Mouse (Mus musculus) splenic B cell, adult 2 months (primary cell): ENCODE data around the gene Pcsk5.

Source experiments
- DNase-seq: peaks from one replicate; pipeline ENCODE4 v3.0.0-alpha.2; 2011; ENCODE audit warnings: low read depth, low spot score
- H3K27me3 ChIP-seq: 2 replicates; pipeline ENCODE4 v1.6.1; 2012; ENCODE audit warnings: mild to moderate bottlenecking, low read length, moderate library complexity, mixed read lengths; ENCODE audit not compliant: control insufficient read depth, poor library complexity, insufficient read depth, severe bottlenecking
- H3K36me3 ChIP-seq: 2 replicates; pipeline ENCODE4 v1.6.1; 2012; ENCODE audit warnings: mild to moderate bottlenecking, low read length, moderate library complexity, mixed read lengths; ENCODE audit not compliant: control insufficient read depth, poor library complexity, insufficient read depth, severe bottlenecking

The Pcsk5 gene

DNA sequence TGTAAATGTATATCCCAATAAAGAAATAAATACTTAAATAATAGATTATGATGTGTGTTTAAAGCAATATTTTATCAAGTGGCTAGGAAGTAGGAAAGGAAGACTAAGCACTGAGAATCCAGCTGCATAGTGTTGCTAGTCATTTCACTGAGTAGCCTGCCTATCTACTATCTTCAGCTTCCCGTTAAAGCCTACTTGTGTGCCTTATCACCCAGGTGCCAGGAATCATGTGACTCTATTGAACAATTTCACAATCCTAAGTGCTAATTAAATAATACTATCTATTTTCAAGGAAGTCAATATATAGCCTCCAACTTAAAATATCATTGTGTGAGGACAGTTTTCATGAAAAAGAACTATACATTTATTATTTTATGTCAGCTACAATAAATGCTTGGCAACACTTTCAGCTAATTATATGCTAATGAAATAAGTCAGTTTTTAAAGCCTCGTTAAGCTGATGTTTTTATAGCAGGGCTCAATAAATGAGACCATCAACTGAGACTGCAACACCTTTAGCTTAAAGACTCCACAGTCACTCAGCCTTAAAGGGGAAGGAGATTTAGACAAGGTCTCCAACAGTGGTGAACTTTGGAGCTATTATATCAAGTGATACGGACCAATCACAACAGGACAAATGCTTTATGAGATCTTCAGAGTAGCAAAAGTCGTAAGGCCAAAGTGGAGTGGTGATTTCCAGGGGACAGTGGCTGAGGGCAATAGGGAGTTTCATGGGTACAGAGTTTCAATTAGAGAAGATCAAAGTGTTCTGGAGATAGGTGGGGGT lies 308.5 kb downstream of the Pcsk5 start:
- no peak for DNase-seq
- H3K36me3 ChIP-seq: no peaks in the 10 kb centered on the region
- H3K27me3 ChIP-seq: no peaks in the 10 kb centered on the region

DNA sequence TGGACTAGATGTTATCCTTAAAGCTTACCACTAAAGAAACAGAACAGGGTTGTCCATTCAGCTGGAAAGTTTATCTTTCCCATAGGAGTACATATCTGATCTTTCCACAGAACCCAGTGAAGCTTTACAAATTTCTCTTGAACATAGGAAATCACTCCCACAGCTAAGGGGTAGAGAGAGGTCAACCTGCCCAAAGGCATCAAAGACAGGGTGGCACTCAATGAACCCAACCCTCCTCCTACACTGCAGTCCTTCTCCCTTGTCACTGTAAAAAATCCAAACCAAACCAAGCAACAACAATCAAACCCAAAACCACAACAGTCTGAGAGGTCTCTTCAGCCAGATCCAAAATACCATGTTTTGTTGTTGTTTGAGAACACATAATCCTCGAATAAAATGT lies 311.9 kb downstream of the Pcsk5 start:
- Histone ChIP-seq H3K27me3 (no peaks in the 10 kb centered on the region), H3K36me3 (no peaks in the 10 kb centered on the region)
- DNase-seq: no peak

DNA sequence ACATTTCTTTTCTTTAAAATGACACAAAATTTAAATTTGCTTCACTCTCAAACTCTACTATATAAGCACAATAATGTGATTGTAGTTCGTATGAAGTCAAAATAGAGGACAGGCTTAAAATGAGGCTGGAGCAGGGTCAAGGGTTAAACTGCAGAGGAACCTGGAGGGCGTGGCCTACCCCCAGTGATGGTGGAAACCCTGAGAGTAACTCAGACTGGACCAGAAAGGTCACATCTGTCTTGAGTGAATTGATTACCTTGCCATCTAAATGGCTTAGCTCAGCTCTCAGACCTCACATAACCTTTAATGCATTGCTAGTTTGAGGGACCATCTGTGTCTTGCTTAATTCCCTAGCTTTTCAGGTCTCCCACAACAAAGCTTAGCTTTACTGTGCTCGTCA lies 323.0 kb downstream of the Pcsk5 start:
- Histone ChIP-seq H3K36me3 (no peaks in the 10 kb centered on the region), H3K27me3 (no peaks in the 10 kb centered on the region)
- no peak for DNase-seq

DNA sequence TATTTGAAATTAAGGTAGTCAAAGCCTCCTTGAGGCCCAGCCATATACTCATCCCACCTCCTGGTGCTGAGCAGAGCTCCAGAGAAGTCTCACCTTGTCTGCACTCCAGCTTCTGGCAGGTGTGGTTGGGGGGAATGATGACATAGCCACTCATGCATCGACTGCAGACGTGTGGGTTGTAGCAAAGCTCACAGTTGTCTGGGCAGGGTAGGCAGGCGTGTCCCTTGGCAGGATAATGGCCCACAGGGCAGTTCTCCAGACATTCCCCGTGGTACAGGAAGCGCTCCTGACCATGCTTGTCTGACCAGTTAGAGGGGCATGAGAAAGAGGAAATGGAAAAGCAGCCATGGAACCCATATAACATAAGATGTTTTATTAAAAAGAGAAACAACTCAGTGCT lies 326.1 kb downstream of the Pcsk5 start:
- no peak for DNase-seq
- H3K27me3 ChIP-seq: no peaks in the 10 kb centered on the region
- no peaks in the 10 kb centered on the region for H3K36me3 ChIP-seq

DNA sequence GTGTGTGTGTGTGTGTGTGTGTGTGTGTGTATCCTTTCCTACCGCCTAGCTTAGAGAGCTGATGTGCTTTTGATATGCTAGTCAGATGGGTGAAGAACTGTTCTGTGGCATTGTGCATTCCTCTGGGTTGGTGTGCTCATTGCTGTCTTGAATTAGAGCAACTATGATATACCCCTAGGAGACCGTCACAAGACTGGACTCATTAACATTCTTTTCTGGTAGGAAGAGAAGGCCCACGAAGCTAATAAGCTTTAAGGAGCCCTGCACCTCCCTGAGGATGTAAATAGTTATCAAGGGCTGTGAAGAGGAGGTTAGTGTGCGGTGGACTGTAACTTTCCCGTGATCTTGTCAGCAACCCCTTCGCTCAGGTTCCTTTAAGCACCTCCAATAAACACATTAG lies 333.2 kb downstream of the Pcsk5 start:
- Histone ChIP-seq H3K27me3 (no peaks in the 10 kb centered on the region), H3K36me3 (no peaks in the 10 kb centered on the region)
- no peak for DNase-seq

DNA sequence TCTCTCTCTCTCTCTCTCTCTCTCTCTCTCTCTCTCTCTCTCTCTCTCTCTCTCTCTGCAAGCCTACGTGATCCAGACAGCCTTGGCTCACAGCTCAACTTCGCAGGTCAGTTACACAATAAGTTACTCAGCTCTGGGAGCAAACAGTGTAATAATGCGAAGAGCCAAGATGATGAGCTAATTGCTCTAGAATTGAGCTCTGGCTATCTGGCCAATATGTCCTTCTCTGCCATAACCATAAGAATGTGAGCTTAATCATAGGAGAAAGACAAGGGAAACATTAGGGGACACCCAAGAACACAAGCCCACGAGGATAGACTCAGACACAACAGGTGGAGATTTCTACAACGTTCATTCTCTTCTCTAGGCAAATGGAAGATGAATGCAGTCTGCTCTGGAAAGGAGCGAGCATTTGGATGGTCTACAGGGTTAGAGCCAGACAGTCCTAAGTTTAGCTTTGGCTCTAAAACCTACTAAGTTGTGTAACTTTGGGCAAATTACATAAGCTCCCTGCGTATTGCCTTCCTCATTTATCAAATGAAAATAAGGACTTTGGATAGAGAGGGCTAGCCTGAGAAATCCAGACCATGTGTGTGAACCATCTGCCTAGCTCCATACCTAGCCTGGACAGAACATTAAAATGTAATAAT lies 338.7 kb downstream of the Pcsk5 start:
- Histone ChIP-seq H3K27me3 (no peaks in the 10 kb centered on the region), H3K36me3 (no peaks in the 10 kb centered on the region)
- DNase-seq: no peak

DNA sequence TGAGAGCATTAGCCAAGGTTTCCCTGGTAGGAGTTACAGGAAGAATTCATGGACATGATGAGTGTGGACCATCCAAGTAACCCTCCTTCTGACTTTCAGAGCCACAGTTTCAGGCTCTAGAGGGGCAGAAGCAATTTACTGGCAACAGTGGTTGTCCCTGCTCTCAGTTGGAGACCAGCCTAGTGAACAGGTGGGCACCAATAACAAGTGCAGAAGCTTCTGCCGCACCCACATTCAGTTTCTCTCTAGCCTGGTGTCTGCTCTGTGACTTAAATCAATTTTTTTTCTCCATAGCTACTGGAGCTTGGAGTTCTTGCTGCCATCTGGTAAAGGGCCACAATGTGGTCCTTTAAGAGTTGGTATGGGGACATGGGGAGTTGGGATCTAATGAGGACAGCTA lies 341.3 kb downstream of the Pcsk5 start:
- H3K27me3 ChIP-seq: no peaks in the 10 kb centered on the region
- DNase-seq: no peak
- H3K36me3 ChIP-seq: no peaks in the 10 kb centered on the region

DNA sequence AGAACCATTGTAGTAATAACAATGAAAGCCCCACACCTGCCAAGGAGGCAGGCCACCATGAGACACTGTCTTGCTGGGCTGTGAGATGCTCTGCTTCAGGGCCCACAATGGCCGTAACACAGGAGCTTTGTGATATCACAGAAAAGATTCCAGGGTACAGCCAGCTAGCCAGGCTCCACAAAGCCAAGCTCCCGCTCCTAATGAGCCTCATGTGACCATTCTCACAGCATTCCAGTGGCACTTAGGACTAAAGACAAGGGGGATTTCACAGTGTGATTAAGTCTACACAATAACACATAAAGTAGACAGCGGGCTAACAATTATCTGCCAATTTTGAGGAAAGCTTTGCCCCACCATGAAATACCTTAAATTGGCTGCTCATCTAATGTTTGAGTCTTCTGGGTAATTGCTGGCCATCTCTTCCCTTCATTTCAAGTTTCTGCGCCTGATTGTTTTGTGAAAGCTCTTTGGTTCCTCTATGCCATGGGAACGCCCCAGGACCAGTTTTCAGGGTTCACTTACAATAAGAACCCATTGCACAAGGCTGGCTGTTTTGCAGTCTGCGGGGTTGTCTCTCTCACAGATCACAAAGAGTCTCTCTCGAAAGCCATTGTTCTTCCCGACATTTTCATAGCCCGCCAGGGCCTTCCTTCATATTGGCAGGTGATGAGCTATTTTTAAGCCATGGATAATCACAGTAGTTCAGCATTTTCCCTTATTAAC lies 345.4 kb downstream of the Pcsk5 start:
- Histone ChIP-seq H3K27me3 (no peaks in the 10 kb centered on the region), H3K36me3 (no peaks in the 10 kb centered on the region)
- DNase-seq: no peak

DNA sequence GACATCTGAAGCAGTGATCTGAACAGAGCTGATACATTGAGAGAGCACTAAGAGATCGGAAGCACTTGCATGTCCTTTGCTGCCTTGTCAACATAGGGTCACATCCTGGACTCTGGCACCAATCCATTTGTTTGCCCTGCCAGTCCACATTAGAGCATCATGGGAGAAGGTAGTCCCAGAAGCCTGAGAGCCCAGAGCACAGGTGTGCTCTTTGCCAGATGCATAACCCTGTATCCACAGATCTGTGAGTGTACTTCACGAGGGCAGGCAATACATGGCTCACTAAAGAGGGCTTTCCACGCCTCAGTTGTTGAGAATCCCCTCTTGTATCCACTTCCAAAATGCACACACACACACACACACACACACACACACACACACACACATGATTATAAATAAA lies 346.1 kb downstream of the Pcsk5 start:
- no peak for DNase-seq

DNA sequence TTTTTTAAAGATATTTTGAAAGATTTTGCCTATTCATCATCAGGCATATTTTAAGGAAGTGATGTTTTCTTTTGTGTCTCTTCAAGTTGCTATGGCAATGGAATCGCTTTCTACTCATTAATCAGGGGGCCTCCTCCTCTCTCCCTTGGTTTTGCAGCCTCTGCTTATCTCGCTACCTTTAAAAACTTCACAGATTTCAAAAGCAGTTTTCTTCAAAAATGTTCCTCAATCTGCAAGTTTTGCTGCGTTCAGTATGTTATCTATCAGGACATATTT lies 347.6 kb downstream of the Pcsk5 start:
- H3K36me3 ChIP-seq: no peaks in the 10 kb centered on the region
- no peak for DNase-seq
- no peaks in the 10 kb centered on the region for H3K27me3 ChIP-seq

More for the DNA sequence above, 346.1 kb downstream of the Pcsk5 start:
- H3K36me3 ChIP-seq: no peaks in the 10 kb centered on the region
- no peaks in the 10 kb centered on the region for H3K27me3 ChIP-seq

DNA sequence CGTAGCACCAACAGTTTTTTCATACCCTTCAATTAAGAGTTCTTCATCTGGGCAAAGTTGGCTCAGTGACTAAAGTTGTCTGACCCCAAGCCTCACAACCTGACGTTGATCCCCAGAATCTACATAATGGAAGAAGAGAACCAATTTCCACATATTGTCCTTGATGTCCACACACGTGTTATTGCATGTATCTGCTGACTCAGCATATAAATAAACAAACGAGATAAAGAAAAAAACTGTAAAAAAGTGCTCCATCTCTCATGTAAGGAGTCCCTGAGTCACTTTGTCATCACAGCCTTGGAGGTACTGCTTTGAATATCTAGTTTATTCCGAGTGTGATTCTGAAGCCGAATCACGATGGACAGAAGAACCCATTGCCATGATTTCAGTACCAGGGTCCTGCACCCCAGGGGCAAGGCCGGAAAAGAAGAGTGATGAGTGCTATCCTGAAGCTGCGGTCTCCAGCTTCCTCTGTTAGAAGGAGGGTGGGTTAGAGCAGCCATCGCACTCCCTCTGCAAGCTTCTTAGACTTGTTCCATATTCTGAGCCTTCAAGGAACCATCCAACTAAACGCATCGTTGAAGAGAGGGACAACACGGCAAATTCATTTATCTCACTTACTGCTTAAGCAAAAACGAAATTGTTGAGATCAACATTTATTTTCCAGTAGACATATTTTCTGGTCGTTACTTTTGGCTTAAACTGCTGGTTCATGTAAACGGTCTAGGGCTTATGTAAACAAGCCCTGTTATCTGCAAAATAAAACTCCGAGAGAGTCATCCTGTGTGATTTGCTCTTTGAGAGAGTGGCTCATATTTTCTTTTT lies 348.2 kb downstream of the Pcsk5 start:
- no peaks in the 10 kb centered on the region for H3K27me3 ChIP-seq
- no peaks in the 10 kb centered on the region for H3K36me3 ChIP-seq
- DNase-seq: no peak

DNA sequence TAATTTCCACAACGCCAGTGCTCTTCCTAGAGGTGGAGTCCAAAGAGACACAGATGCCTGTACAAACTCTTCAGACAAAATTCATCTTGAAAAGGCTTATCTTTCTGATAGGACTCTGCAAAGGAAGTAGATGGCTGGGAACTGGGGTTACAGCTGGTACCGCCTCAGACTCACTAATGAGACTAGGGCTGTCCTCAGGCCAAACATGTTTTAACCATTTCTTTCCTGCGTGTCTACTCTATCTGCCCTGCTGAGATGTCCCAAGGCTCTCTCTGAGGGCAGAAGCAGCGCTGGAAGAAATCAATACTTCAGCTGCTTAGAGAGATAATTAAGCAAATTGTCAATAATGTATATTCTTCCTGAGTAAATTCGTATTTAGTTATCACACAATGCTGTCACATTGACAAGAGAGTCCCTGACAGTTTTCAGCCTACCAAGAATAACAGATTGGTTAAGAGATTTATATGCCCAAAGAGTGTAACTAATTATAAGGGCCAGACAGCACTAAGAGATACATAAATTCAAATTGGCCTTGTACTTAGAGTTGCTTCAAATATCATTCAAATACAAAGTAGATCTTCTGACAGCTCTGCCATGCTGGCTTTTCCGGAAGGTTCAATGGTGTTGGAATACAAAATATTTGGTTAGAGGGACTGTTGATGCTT lies 355.2 kb downstream of the Pcsk5 start:
- Histone ChIP-seq H3K36me3 (no peaks in the 10 kb centered on the region), H3K27me3 (no peaks in the 10 kb centered on the region)
- no peak for DNase-seq

DNA sequence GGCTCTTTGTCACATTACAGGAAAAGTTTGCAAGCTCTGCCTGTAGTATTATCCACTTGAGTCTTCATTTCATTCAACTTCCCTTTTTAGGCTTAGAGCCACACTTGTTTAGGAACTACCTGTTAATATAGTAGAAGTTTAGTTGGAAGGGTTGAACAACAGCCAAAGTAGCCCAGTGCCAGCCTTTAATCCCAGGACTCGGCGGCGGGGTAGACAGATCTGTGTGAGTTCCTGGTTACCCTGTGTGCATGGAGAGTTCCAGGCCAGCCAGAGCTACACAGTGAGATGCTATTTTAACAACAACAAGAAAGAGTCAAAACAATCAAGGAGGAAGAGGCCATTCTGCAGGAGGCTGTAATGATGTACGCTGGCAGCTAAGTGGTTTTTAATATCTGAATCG lies 358.0 kb downstream of the Pcsk5 start:
- Histone ChIP-seq H3K27me3 (no peaks in the 10 kb centered on the region), H3K36me3 (no peaks in the 10 kb centered on the region)
- no peak for DNase-seq

DNA sequence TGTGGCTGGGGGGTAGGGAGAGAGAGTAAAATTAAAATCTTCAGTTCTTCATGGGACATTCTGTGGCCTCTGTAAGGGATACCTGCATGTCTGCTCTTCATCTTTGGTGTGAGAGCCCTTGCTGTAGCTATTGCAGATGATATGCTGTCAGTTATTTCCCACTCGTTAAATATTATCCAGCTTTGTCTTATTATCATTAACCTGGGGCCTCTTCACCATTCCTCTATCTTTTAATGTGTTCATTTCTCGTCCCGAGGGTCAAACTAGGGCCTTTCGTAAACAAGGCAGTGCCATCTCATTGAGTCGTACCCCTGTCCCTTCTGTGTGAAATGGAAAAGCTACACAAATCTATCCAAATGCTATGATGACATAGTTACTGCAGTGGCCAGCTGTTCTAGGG lies 361.4 kb downstream of the Pcsk5 start:
- DNase-seq: no peak
- no peaks in the 10 kb centered on the region for H3K27me3 ChIP-seq
- H3K36me3 ChIP-seq: no peaks in the 10 kb centered on the region
